Mouse (Mus musculus) hindbrain, embryonic 16.5 days (tissue): ENCODE measurements around the gene Chkb. TPM values are rescaled to one million over a fixed set of nuclear protein-coding genes. Genes with fewer than 3 reads are reported as not detected.
"Not testable (repeated sequence)": the region's sequence is repeated elsewhere in the genome, so short reads cannot be mapped to it uniquely, and the experiment has no call there.

Experiments
- ATAC-seq: fragments of 200-750 bp; cut with Nextera tagmentation; 2 replicates; pipeline ENCODE4 v1.8.0; 2017; ENCODE audit warnings: moderate TSS enrichment, moderate library complexity
- H3K27ac ChIP-seq: fragments of 300-500 bp; sonication (generic); 2 replicates; pipeline ENCODE4 v1.5.1; 2014; ENCODE audit warnings: low read depth, mild to moderate bottlenecking, control low read depth, low read length, moderate library complexity
- H3K27me3 ChIP-seq: fragments of 300-500 bp; sonication (generic); replicated peaks from 2 replicates; pipeline ENCODE4 v1.6.1; 2014; ENCODE audit warnings: low read length; ENCODE audit not compliant: control insufficient read depth, insufficient read depth
- H3K36me3 ChIP-seq: fragments of 300-500 bp; sonication (generic); 2 replicates; pipeline ENCODE4 v1.6.1; 2014; ENCODE audit warnings: mild to moderate bottlenecking, low read length, moderate library complexity, mixed read lengths; ENCODE audit not compliant: control insufficient read depth, insufficient read depth
- H3K4me1 ChIP-seq: fragments of 300-500 bp; sonication (generic); 2 replicates; pipeline ENCODE4 v1.6.1; 2014; ENCODE audit warnings: low read depth, low read length; ENCODE audit not compliant: control insufficient read depth, insufficient read depth
- H3K4me2 ChIP-seq: fragments of 300-500 bp; sonication (generic); 2 replicates; pipeline ENCODE4 v1.6.1; 2014; ENCODE audit warnings: mild to moderate bottlenecking, low read length, control low read depth, moderate library complexity
- H3K4me3 ChIP-seq: fragments of 300-500 bp; sonication (generic); 2 replicates; pipeline ENCODE4 v1.5.1; 2014; ENCODE audit warnings: mild to moderate bottlenecking, low read length, control low read depth, moderate library complexity
- H3K9ac ChIP-seq: fragments of 300-500 bp; sonication (generic); 2 replicates; pipeline ENCODE4 v1.6.1; 2014; ENCODE audit warnings: low read depth, mild to moderate bottlenecking, control low read depth, low read length, moderate library complexity
- H3K9me3 ChIP-seq: fragments of 300-500 bp; sonication (generic); 2 replicates; pipeline ENCODE4 v1.6.1; 2014; ENCODE audit warnings: mild to moderate bottlenecking, low read length, moderate library complexity; ENCODE audit not compliant: control insufficient read depth
- WGBS: fragments of 180-500 bp; shearing (Covaris S2); extraction: QIAGEN DNeasy Blood & Tissue Kit; methylation state at CpG from one replicate; pipeline ENCODE4 v1.1.7; 2014; 5-methylcytosine and 5-hydroxymethylcytosine counted together
- polyA plus RNA-seq: library from polyadenylated mRNA; unstranded; fragments of >200 nt; fragmentation: Nextera tagmentation; extraction: Ambion mirVana; gene quantifications from 2 replicates; pipeline ENCODE4 v1.2.1, GENCODE M21; 2015

Gene Chkb
- polyA plus RNA-seq, 1 experiment from 2014 or later: 82.1 TPM

- Histone ChIP-seq H3K27ac (no peak overlapping the region), H3K9me3 (no peaks in the 10 kb centered on the region), H3K4me1 (peaks cover 11% of the 10 kb centered on the region), H3K9ac (no peak overlapping the region), H3K4me2 (no peak overlapping the region), H3K27me3 (no peaks in the 10 kb centered on the region), H3K4me3 (no peak overlapping the region), H3K36me3 (peaks cover under 1% of the 10 kb centered on the region; the same call in 1 of the 2 replicates)
- ATAC-seq: no peak
- WGBS: 71% methylated on average over 4 of the region's 4 CpGs
Measured at GRCm38 (mm10) chr15:89432946-89433345, 3.2 kb upstream of the Chkb start.

DNA sequence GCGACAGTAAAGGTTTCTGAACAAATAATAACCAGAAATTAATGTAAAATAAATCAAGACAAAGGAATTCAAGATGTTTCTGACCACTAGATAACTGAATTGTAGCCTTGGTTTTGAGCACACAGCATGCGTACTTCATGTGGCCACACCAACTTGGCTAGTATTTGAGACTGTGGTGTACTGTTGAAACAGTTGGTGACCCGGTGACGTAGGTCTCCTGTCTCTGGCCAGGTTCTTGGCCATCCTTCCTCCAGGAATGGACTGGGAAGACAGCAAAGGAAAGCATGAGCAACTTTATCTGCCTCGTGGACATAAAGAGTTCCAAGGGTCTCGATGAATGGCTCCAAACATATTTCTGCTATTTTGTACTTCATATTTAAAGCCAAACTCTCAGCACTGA, 2.1 kb upstream of the Chkb start:
- H3K4me3 ChIP-seq: no peak overlapping the region
- H3K36me3 ChIP-seq: peaks cover 3% of the 10 kb centered on the region; the same call in 1 of the 2 replicates
- 96% methylated on average over 6 of the region's 6 CpGs for WGBS
- ATAC-seq: no peak
- H3K9me3 ChIP-seq: no peaks in the 10 kb centered on the region
- H3K9ac ChIP-seq: no peak overlapping the region
- H3K4me2 ChIP-seq: no peak overlapping the region
- no peaks in the 10 kb centered on the region for H3K27me3 ChIP-seq
- peaks cover 11% of the 10 kb centered on the region for H3K4me1 ChIP-seq
- H3K27ac ChIP-seq: no peak overlapping the region

GRCm38 (mm10) chr15:89431271-89431670, 1.6 kb upstream of the Chkb start:
- no peak overlapping the region for H3K9ac ChIP-seq
- no peak overlapping the region for H3K4me3 ChIP-seq
- no peaks in the 10 kb centered on the region for H3K9me3 ChIP-seq
- ATAC-seq: no peak
- H3K27me3 ChIP-seq: no peaks in the 10 kb centered on the region
- H3K36me3 ChIP-seq: peaks cover 8% of the 10 kb centered on the region
- H3K4me2 ChIP-seq: no peak overlapping the region
- no peak overlapping the region for H3K27ac ChIP-seq
- WGBS: 87% methylated on average over 3 of the region's 3 CpGs
- H3K4me1 ChIP-seq: peaks cover 11% of the 10 kb centered on the region

DNA sequence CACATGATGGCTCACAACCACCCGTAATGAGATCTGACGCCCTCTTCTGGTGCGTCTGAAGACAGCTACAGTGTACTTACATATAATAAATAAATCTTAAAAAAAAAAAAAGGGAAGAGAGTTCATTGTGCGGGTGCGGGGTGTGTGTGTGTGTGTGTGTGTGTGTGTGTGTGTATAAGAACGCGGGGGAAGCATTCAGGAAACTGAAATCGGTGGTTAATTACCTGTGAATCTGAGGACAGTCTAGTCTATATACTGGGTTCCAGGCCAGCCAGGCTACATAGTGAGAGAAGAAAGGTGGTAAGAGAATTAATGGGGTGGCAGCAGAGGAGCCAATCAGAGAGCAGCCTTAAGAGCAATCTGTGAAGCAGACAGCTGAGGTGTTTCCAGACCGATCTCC, 1.1 kb upstream of the Chkb start:
- not testable (repeated sequence) for H3K27me3 ChIP-seq, H3K9me3 ChIP-seq, H3K9ac ChIP-seq, H3K27ac ChIP-seq, H3K4me3 ChIP-seq, ATAC-seq
- Histone ChIP-seq H3K4me2 (peak overlapping the region; percentile 95), H3K4me1 (peaks cover 11% of the 10 kb centered on the region), H3K36me3 (peaks cover 13% of the 10 kb centered on the region)
- WGBS: 91% methylated on average over 7 of the region's 9 CpGs

GRCm38 (mm10) chr15:89430341-89430740, 633 bp upstream of the Chkb start:
- no peak for ATAC-seq
- Histone ChIP-seq H3K27me3 (no peaks in the 10 kb centered on the region), H3K4me1 (peaks cover 11% of the 10 kb centered on the region), H3K4me3 (peak overlapping the region; percentile 68), H3K36me3 (peaks cover 14% of the 10 kb centered on the region), H3K27ac (peak overlapping the region; percentile 92), H3K4me2 (peak overlapping the region; percentile 95), H3K9me3 (no peaks in the 10 kb centered on the region), H3K9ac (peak overlapping the region; percentile 88)
- 42% methylated on average over 6 of the region's 6 CpGs for WGBS

- WGBS: 5% methylated on average over 22 of the region's 22 CpGs
- H3K9me3 ChIP-seq: no peaks in the 10 kb centered on the region
- peak overlapping the region; percentile 88 for H3K9ac ChIP-seq
- peaks cover 11% of the 10 kb centered on the region for H3K4me1 ChIP-seq
- H3K4me3 ChIP-seq: peak overlapping the region; percentile 68
- H3K4me2 ChIP-seq: peak overlapping the region; percentile 95
- peaks cover 14% of the 10 kb centered on the region for H3K36me3 ChIP-seq
- ATAC-seq: peak; percentile 51
- peak overlapping the region; percentile 92 for H3K27ac ChIP-seq
- H3K27me3 ChIP-seq: no peaks in the 10 kb centered on the region
Measured at GRCm38 (mm10) chr15:89428821-89429351, 822 bp downstream of the Chkb start.

GRCm38 (mm10) chr15:89428136-89428790, 1.4 kb downstream of the Chkb start:
- no peak for ATAC-seq
- Histone ChIP-seq H3K4me3 (peak overlapping the region; percentile 68), H3K4me2 (peak overlapping the region; percentile 95), H3K9me3 (no peaks in the 10 kb centered on the region), H3K27ac (no peak overlapping the region; the same call in 1 of the 2 replicates), H3K4me1 (peaks cover 11% of the 10 kb centered on the region), H3K27me3 (no peaks in the 10 kb centered on the region), H3K36me3 (peaks cover 14% of the 10 kb centered on the region), H3K9ac (peak overlapping the region; percentile 88)
- 84% methylated on average over 19 of the region's 19 CpGs for WGBS

DNA sequence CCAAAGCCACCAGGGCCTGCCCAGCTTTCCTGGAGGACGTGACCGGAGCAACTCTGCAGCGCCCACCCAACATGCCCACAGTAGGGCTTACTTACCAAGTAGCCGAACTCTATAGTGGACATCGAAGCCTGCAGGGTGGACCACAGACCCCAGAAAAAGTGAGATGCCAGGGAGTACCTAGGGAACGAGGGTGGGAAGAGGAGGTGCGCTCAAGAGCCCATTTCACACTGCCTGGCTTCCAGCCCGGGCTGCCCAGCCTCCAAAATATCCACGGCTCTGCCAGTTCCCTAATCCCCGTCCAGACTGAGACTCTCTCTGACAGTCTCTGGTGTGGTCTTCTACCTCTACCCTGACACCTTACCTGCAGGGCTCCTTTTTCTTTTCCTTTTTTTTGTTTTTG, 3.0 kb downstream of the Chkb start:
- Histone ChIP-seq H3K9me3 (no peaks in the 10 kb centered on the region), H3K4me3 (no peak overlapping the region), H3K9ac (no peak overlapping the region), H3K4me2 (no peak overlapping the region), H3K27ac (no peak overlapping the region), H3K36me3 (peaks cover 14% of the 10 kb centered on the region), H3K27me3 (no peaks in the 10 kb centered on the region), H3K4me1 (peaks cover 11% of the 10 kb centered on the region)
- WGBS: 93% methylated on average over 10 of the region's 10 CpGs
- ATAC-seq: no peak

DNA sequence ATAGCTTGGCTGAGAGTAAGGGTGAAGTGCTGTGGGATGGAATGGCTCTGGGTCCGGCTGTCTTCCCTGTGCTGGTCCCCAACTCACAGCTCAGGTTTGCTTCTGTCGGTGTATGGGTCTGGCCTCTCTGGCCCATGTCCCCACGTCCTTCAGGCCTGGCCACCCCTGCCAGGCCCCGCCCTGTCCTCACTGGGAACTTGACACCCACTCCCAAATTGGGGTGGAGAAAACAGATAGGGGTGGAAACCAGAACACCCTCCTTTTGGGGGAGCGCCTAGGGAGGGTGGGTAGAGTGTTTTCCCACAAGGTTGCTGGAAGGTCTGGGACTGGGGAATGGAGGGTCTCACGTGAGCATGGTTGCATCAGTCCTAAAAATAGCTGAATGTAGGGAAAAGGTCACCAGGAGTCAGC, 4.0 kb downstream of the Chkb start, which contains the start of gene Cpt1b:
Gene Cpt1b, minus strand, starts transcription at position 153 of the 411 bp plus-strand sequence.
- Histone ChIP-seq H3K4me3 (no peak within 1 kb of the TSS), H3K27me3 (no peaks in the 10 kb centered on the region), H3K27ac (no peak within 1 kb of the TSS), H3K9ac (no peak within 1 kb of the TSS; the same call in 1 of the 2 replicates), H3K4me2 (no peak within 1 kb of the TSS), H3K36me3 (peaks cover 14% of the 10 kb centered on the region), H3K4me1 (peaks cover 11% of the 10 kb centered on the region), H3K9me3 (no peaks in the 10 kb centered on the region)
- WGBS: 40% methylated on average over 6 of the region's 6 CpGs
- no peak for ATAC-seq
